Mouse (Mus musculus) MEL (cell line): Measurements from ENCODE around the gene Mettl27. TPM values are rescaled to one million over a fixed set of nuclear protein-coding genes. Genes with fewer than 3 reads are reported as not detected.

Source experiments
- DNase-seq: peaks from one replicate; pipeline ENCODE4 v3.0.0; 2011; ENCODE audit warnings: low read depth, low spot score
- H3K27ac ChIP-seq: 2 replicates; pipeline ENCODE4 v1.5.1; 2012; ENCODE audit warnings: low read depth, mild to moderate bottlenecking, control low read depth, low read length, moderate library complexity; ENCODE audit not compliant: control insufficient read depth
- H3K27me3 ChIP-seq, 2 experiments: fragments of 150-350 bp in 1 of 2; sonication (generic) in 1 of 2; 2 replicates each; pipeline ENCODE4 v1.6.1; 2012; ENCODE audit warnings: low read length in 2 of 2, mild to moderate bottlenecking in 2 of 2, improper control_type of control experiment in 1 of 2, moderate library complexity in 1 of 2; ENCODE audit not compliant: insufficient read depth in 2 of 2, control insufficient read depth in 1 of 2
- H3K36me3 ChIP-seq, 2 experiments: 2 replicates each; pipeline ENCODE4 v1.6.1; 2012 to 2014; ENCODE audit warnings: low read length in 2 of 2, improper control_type of control experiment in 1 of 2, inconsistent platforms in 1 of 2, mild to moderate bottlenecking in 1 of 2; ENCODE audit not compliant: insufficient read depth in 2 of 2, control insufficient read depth in 1 of 2
- H3K4me1 ChIP-seq, 2 experiments: fragments of 150-350 bp in 1 of 2; sonication (generic) in 1 of 2; 2 replicates each; pipeline ENCODE4 v1.6.1; 2012; ENCODE audit warnings: low read length in 2 of 2, improper control_type of control experiment in 1 of 2, mild to moderate bottlenecking in 1 of 2; ENCODE audit not compliant: insufficient read depth in 2 of 2, control insufficient read depth in 1 of 2
- H3K4me3 ChIP-seq, 2 experiments: fragments of 150-350 bp in 1 of 2; sonication (generic) in 1 of 2; 2 replicates each; pipeline ENCODE4 v1.5.1; 2012; ENCODE audit warnings: low read depth in 2 of 2, low read length in 2 of 2, mild to moderate bottlenecking in 2 of 2, moderate library complexity in 2 of 2, control low read depth in 1 of 2, improper control_type of control experiment in 1 of 2; ENCODE audit not compliant: control insufficient read depth in 1 of 2, insufficient read depth in 1 of 2
- H3K79me2 ChIP-seq: 2 replicates; pipeline ENCODE4 v1.6.1; 2012; ENCODE audit warnings: mild to moderate bottlenecking, low read length, moderate library complexity; ENCODE audit not compliant: control insufficient read depth, poor library complexity, insufficient read depth
- H3K9ac ChIP-seq: 2 replicates; pipeline ENCODE4 v1.6.1; 2012; ENCODE audit warnings: low read depth, mild to moderate bottlenecking, control low read depth, low read length, moderate library complexity; ENCODE audit not compliant: control insufficient read depth, poor library complexity, severe bottlenecking
- H3K9me3 ChIP-seq: fragments of 150-350 bp; sonication (generic); replicated peaks from 2 replicates; pipeline ENCODE4 v1.6.1; 2012; ENCODE audit warnings: mild to moderate bottlenecking, low read length, improper control_type of control experiment, moderate library complexity; ENCODE audit not compliant: insufficient read depth
- BHLHE40 ChIP-seq: IDR thresholded peaks from 2 replicates; pipeline ENCODE4 v1.6.1; 2012; ENCODE audit warnings: low read depth, mild to moderate bottlenecking, inconsistent platforms, low read length, improper control_type of control experiment, borderline replicate concordance
- CHD2 ChIP-seq: IDR thresholded peaks from 2 replicates; pipeline ENCODE4 v1.6.1; 2011; ENCODE audit warnings: low read length, improper control_type of control experiment
- CTCF ChIP-seq, 3 experiments: IDR thresholded peaks in 2 of 3; conservative IDR thresholded peaks in 1 of 3; 2 replicates each; pipeline ENCODE4 v1.5.1; 2011 to 2012; ENCODE audit warnings: low read length in 3 of 3, low read depth in 2 of 3, mild to moderate bottlenecking in 2 of 3, improper control_type of control experiment in 1 of 3, inconsistent platforms in 1 of 3, mixed read lengths in 1 of 3, moderate library complexity in 1 of 3; ENCODE audit not compliant: control insufficient read depth in 1 of 3, insufficient read depth in 1 of 3, poor library complexity in 1 of 3, severe bottlenecking in 1 of 3
- ELF1 ChIP-seq: IDR thresholded peaks from 2 replicates; pipeline ENCODE4 v1.6.1; 2014; ENCODE audit warnings: low read depth, mild to moderate bottlenecking, inconsistent platforms, low read length, improper control_type of control experiment, moderate library complexity
- EP300 ChIP-seq, 2 experiments: IDR thresholded peaks; 2 replicates each; pipeline ENCODE4 v1.6.1; 2011; ENCODE audit warnings: improper control_type of control experiment in 2 of 2, low read length in 2 of 2, low read depth in 1 of 2, mild to moderate bottlenecking in 1 of 2
- ETS1 ChIP-seq: IDR thresholded peaks from 2 replicates; pipeline ENCODE4 v1.6.1; 2012; ENCODE audit warnings: low read depth, mild to moderate bottlenecking, inconsistent platforms, low read length, improper control_type of control experiment, moderate library complexity
- GATA1 ChIP-seq: IDR thresholded peaks from 2 replicates; pipeline ENCODE4 v1.6.1; 2011; ENCODE audit warnings: low read depth, low read length, improper control_type of control experiment
- HCFC1 ChIP-seq: IDR thresholded peaks from 2 replicates; pipeline ENCODE4 v1.6.1; 2012; ENCODE audit warnings: low read depth, mild to moderate bottlenecking, inconsistent platforms, low read length, improper control_type of control experiment, moderate library complexity
- JUND ChIP-seq: IDR thresholded peaks from 2 replicates; pipeline ENCODE4 v1.6.1; 2011; ENCODE audit warnings: low read depth, mild to moderate bottlenecking, improper control_type of control experiment, low read length
- KAT2A ChIP-seq: conservative IDR thresholded peaks from 2 replicates; pipeline ENCODE4 v1.6.1; 2012; ENCODE audit warnings: low read depth, low read length, improper control_type of control experiment, inconsistent platforms
- MAFK ChIP-seq: IDR thresholded peaks from 2 replicates; pipeline ENCODE4 v1.6.1; 2011; ENCODE audit warnings: low read depth, mild to moderate bottlenecking, low read length, improper control_type of control experiment, borderline replicate concordance
- MAX ChIP-seq: IDR thresholded peaks from 2 replicates; pipeline ENCODE4 v1.6.1; 2011; ENCODE audit warnings: low read length, improper control_type of control experiment
- MAZ ChIP-seq: IDR thresholded peaks from 2 replicates; pipeline ENCODE4 v1.6.1; 2012; ENCODE audit warnings: low read depth, mild to moderate bottlenecking, inconsistent platforms, low read length, improper control_type of control experiment
- MEF2A ChIP-seq: IDR thresholded peaks from 2 replicates; pipeline ENCODE4 v1.6.1; 2014; ENCODE audit warnings: low read depth, mild to moderate bottlenecking, inconsistent platforms, low read length, improper control_type of control experiment; ENCODE audit not compliant: poor library complexity, insufficient replicate concordance, severe bottlenecking; ENCODE audit errors: extremely low read depth
- MXI1 ChIP-seq: IDR thresholded peaks from 2 replicates; pipeline ENCODE4 v1.6.1; 2011; ENCODE audit warnings: mild to moderate bottlenecking, low read depth, low read length, improper control_type of control experiment
- MYC ChIP-seq: IDR thresholded peaks from 2 replicates; pipeline ENCODE4 v1.6.1; 2011; ENCODE audit warnings: low read depth, mild to moderate bottlenecking, low read length, improper control_type of control experiment, moderate library complexity
- NELFE ChIP-seq: IDR thresholded peaks from 2 replicates; pipeline ENCODE4 v1.6.1; 2011; ENCODE audit warnings: low read depth, low read length, improper control_type of control experiment
- POLR2AphosphoS2 ChIP-seq: IDR thresholded peaks from 2 replicates; pipeline ENCODE4 v1.6.1; 2011; ENCODE audit warnings: low read length, improper control_type of control experiment
- RAD21 ChIP-seq: IDR thresholded peaks from 2 replicates; pipeline ENCODE4 v1.6.1; 2011; ENCODE audit warnings: mild to moderate bottlenecking, low read depth, low read length, improper control_type of control experiment
- RCOR1 ChIP-seq: IDR thresholded peaks from 2 replicates; pipeline ENCODE4 v1.6.1; 2012; ENCODE audit warnings: low read depth, mild to moderate bottlenecking, inconsistent platforms, low read length, improper control_type of control experiment
- SIN3A ChIP-seq: IDR thresholded peaks from 2 replicates; pipeline ENCODE4 v1.6.1; 2012; ENCODE audit warnings: low read length, improper control_type of control experiment, inconsistent platforms
- SMC3 ChIP-seq: IDR thresholded peaks from 2 replicates; pipeline ENCODE4 v1.6.1; 2011; ENCODE audit warnings: low read depth, low read length, improper control_type of control experiment
- TAL1 ChIP-seq: IDR thresholded peaks from 2 replicates; pipeline ENCODE4 v1.6.1; 2012; ENCODE audit warnings: mild to moderate bottlenecking, inconsistent platforms, low read length, moderate library complexity, mixed read lengths
- TCF12 ChIP-seq: IDR thresholded peaks from 2 replicates; pipeline ENCODE4 v1.6.1; 2014; ENCODE audit warnings: low read depth, mild to moderate bottlenecking, inconsistent platforms, low read length, improper control_type of control experiment, moderate library complexity
- USF1 ChIP-seq: IDR thresholded peaks from 2 replicates; pipeline ENCODE4 v1.6.1; 2014; ENCODE audit warnings: low read depth, mild to moderate bottlenecking, inconsistent platforms, low read length, improper control_type of control experiment, moderate library complexity
- ZC3H11A ChIP-seq: IDR thresholded peaks from 2 replicates; pipeline ENCODE4 v1.6.1; 2012; ENCODE audit warnings: low read depth, mild to moderate bottlenecking, inconsistent platforms, low read length, improper control_type of control experiment
- ZNF384 ChIP-seq: IDR thresholded peaks from 2 replicates; pipeline ENCODE4 v1.6.1; 2012; ENCODE audit warnings: low read depth, mild to moderate bottlenecking, inconsistent platforms, low read length, improper control_type of control experiment
- polyA plus RNA-seq, 2 experiments: library from polyadenylated mRNA; stranded (reverse) in 1 of 2; unstranded in 1 of 2; fragments of >175 nt in 1 of 2; fragments of >200 nt in 1 of 2; gene quantifications; 2 replicates each; pipeline versions ENCODE4 v1.2.1 to v1.2.4; 2012; ENCODE audit warnings: low replicate concordance in 2 of 2, low read depth in 1 of 2; ENCODE audit not compliant: insufficient read length in 2 of 2, insufficient read depth in 1 of 2, missing spikeins in 1 of 2
- total RNA-seq: library from RNA; depleted of rRNA; stranded (reverse); fragments of 300-350 nt; gene quantifications from 2 replicates; pipeline ENCODE4 v1.2.3, GENCODE M21; 2012

Gene Mettl27
- total and polyA plus RNA-seq, 3 experiments: 0.96 to 3.1 TPM; not detected in 1

DNA sequence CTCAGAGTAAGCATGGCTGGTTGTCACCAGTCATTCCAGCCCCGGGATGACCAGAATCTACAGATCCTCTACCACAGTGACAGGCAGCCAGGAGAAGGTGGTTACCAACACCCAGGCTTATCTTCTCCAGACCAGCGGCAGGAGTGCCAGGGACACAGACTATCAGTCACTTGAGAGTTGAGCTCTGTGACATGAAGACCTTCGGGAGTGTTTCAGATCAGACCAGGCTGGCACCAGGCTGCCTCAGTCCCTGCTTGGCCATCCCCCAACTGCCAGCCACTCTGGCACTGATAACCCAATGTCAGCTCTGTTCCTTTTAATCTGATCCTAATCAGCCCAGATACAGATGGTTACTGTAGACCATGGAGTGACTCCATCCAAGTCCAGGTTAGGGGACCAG is 13.1 kb upstream of the Mettl27 start (continued):
- no peak for TF ChIP-seq RAD21

DNA sequence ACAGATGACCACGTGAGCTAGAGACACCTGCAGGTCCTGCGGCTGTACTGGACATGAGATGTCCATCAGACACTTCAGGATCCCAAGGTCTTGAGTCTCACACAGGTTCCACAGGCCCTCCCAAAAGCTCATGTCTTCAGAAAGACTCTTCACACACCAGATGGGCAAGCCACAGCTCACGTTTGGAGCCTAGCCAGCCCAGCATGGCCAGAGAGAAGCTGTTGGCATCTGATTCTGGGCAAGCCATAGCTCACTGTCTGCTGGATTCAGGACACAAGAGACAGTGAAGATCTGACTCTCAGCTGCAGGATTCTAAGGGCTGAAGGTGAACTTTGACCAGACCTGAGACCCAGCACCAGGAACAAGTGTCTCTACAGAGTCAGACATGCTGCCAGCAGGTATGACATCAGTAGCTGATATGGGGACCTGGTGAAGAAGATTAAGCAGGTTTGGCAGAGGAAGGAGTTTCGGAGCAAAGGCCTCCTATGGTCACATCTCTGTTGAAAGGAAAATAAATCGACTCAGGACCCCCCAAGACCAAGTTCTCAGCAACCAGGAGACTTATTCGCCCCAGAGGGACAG is 12.0 kb upstream of the Mettl27 start:
- Histone ChIP-seq H3K9ac (0 out of 2 replicates have a peak overlapping the region, but pooled peaks have one; percentile 17), H3K4me3 (no peak overlapping the region), H3K27ac (peak overlapping the region; percentile 50), H3K79me2 (no peaks in the 10 kb centered on the region), H3K9me3 (no peaks in the 10 kb centered on the region), H3K27me3 (no peaks in the 10 kb centered on the region), H3K4me1 (peaks cover 17 to 43% of the 10 kb centered on the region in 2 experiments), H3K36me3 (peaks cover 0 to 34% of the 10 kb centered on the region in 2 experiments; a peak in 2 of 4 replicates)
- peak; percentile 46 for DNase-seq
- TF ChIP-seq EP300 (IDR thresholded peaks at IDR 0.05; ENCODE audit: low read depth in 1 of 2, low read length in 2 of 2) (peak; percentile 43 to 48; a peak in 2 of 4 replicates), ETS1 (peak; percentile 59; the same call in 1 of the 2 replicates), SIN3A (no peak), GATA1 (peak; percentile 65), JUND (no peak), TCF12 (peak; percentile 73; the same call in 1 of the 2 replicates), TAL1 (peak; percentile 37), BHLHE40 (peak; percentile 85)

DNA sequence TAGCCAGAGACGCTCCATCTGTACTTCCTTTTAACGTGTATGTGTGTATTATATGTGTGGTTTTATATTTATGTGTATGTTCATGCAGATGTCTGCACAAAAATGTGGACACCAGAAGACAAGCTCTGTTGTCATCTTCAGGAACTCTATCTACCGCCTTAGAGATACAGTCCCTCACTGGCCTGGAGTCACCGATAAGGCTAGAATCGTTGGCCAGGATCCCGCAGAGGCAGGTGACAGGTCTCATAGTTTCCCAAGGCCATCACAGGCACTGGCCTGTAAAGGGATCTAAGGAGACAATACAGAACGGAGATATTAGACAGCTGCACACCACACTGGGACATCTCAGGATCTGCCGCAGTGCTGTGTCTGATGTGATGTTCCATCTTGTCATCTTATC is 11.1 kb upstream of the Mettl27 start:
- peak; percentile 68 for DNase-seq
- Histone ChIP-seq H3K9ac (no peak overlapping the region), H3K27me3 (peaks cover 0 to under 1% of the 10 kb centered on the region in 2 experiments; a peak in 2 of 4 replicates), H3K36me3 (peaks cover 0 to 27% of the 10 kb centered on the region in 2 experiments; a peak in 2 of 4 replicates), H3K4me1 (peaks cover 12 to 35% of the 10 kb centered on the region in 2 experiments), H3K79me2 (no peaks in the 10 kb centered on the region), H3K9me3 (no peaks in the 10 kb centered on the region), H3K4me3 (no peak overlapping the region), H3K27ac (peak overlapping the region; percentile 50)
- TF ChIP-seq MYC (no peak), CTCF (IDR thresholded peaks at IDR 0.05 in 2 of 3, conservative IDR thresholded peaks at IDR 0.05 in 1 of 3; ENCODE audit: control insufficient read depth in 1 of 3, insufficient read depth in 1 of 3, low read depth in 2 of 3, low read length in 3 of 3, poor library complexity in 1 of 3, severe bottlenecking in 1 of 3) (no peak), SIN3A (0 out of 2 replicates have a peak, but pooled peaks have one; percentile 24), KAT2A (no peak), BHLHE40 (peak; percentile 84; the same call in 1 of the 2 replicates), HCFC1 (no peak), POLR2AphosphoS2 (no peak), MAX (no peak), NELFE (no peak), RCOR1 (peak; percentile 9; the same call in 1 of the 2 replicates), TAL1 (peak; percentile 80), TCF12 (peak; percentile 95), MEF2A (no peak), ELF1 (no peak), ZC3H11A (no peak), JUND (no peak), SMC3 (no peak), GATA1 (peak; percentile 86), CHD2 (no peak), MAFK (no peak), MXI1 (peak; percentile 28; the same call in 1 of the 2 replicates), ETS1 (peak; percentile 88), MAZ (no peak), EP300 (IDR thresholded peaks at IDR 0.05; ENCODE audit: low read depth in 1 of 2, low read length in 2 of 2) (peak; percentile 67 to 89), USF1 (peak; percentile 52; the same call in 1 of the 2 replicates), ZNF384 (no peak)
